Mouse (Mus musculus): ENCODE measurements at regions not wholly inside any gene's neighbourhood (a gene's known extent, or its start where the extent isn't known, plus 50 kb on each side); places are given as distances from the start of the nearest gene placed in this dataset.

DNA sequence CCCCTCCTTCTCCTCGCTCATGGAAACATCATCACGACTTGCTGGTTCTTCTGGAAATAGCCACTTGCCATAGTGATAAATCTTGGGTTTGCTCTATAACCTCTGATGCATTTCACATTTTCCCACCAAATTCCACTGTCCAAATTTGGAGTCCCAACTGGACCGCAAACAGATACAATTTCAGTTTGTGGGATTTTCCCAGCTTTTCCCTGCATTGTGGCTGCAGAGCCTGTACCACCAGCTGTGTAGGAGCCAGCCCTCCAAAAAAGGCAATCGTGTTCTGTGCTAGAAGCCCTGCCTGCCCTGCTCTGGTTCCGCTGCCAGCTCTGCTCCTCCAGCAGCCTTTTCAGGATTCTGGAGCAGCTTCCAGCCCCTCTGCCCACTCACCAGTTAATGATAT lies 291.4 kb downstream of the Gsdmc2 start:
- DNase-seq (ENCODE audit: low read depth, low spot score) = no peak

DNA sequence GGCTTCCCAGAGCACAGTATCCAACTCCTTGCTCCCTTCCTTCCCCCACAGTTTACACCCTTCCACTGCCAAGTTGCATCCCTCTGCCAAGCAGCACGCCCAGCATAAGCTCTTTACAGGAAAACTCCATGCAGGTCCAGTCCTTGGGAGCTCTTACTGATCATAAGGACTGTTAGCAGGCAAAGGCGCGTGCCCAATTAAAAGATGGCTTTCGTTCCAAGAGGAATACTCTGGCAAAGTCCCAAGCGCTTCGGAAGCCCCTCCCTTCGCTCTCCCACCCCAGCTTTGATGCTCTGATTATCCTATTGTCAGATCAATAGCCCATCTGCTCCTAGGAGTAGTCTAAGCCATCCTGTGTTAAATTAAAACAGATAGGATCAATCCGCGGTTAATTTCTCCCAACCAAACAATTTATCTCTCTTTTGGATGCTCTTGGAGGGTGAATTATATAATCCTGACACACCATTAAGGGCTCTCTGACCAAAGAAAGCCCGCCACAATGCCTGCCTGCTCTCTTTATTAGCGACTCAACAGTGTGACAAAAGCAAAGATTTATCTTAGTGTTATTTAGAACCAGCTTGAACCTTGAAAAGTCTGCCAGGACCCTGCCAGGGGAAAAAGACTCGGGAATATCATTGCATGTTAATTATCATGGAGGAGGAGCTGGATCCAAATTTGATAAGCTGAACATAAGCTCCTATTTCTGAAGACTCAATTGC lies 312.5 kb downstream of the Gsdmc2 start:
- DNase-seq (ENCODE audit: low read depth, low spot score) = peak; percentile 3

DNA sequence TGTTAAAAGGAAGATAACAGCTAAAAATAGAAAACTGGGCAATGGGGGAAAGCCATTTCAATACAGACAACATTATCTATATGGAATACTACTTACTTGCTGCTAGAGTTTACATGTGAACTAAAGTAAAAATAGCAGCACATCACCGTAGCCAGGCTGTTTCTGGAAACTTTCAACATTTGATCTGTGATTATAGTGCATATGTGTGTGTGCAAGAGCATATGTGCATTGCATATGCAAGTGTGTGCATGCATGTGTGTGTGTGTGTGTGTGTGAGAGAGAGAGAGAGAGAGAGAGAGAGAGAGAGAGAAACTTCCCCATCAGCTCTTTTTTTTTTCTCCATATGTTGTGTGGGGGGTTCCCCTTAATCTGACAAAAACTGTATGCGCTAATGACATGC lies 317.7 kb downstream of the Gsdmc2 start:
- DNase-seq (ENCODE audit: low read depth, low spot score) = no peak

DNA sequence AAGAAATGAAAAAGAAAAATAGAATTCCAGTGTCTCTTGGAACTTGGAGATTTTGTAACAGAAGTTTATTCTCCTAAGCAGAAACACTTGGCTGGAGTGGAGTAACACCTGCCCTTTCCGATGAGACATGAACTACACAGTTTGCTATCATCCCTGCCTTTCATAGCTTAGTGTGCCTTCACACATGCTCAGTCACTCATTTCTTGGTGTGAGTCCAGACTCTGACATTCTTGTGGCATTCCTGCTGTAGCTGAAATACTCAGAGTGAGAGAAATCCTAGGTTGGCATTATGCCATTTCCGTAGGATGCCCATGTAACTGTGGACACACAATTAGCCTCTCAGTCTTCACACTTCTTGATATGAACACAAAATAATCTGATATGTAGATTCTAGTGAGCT lies 318.2 kb downstream of the Gsdmc2 start:
- DNase-seq (ENCODE audit: low read depth, low spot score) = no peak

DNA sequence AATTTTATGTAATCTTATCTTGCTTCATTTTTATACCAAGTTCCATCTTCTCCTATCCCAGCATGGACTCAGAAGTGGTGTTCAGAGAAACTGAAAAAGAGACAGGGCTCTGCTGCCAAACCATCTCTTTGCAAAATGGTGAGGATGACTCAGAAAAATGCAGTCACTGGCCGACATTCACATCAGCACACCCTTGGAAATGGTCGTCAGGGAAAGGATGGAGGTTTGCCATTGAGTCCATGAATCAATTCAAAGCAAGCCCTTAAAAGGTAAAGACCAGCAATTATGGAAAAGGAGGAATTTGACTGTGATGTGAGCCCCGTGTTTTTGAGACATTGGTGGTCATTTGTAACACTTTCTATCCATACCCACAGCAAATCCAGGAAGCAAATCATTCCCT lies 327.7 kb downstream of the Gsdmc2 start:
- no peak for DNase-seq (ENCODE audit: low read depth, low spot score)

DNA sequence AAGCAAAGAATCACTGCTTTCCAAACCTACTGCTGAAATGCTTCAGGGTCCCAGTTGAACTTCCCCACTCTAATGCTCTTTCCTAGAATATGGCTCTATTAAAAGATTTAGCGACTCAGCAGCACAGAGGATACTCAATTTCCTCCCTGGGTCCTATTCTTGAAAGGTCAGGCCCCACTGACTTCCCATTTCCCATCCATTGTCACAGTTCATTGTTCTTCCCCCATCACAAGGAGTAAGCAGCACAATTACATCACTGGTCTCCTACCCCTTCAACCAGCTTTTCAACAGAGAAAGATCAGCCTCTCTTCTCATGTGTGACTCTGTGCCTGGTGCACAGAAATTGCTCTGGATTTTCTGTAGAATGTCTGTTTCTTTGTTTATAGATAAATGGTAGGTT lies 344.5 kb downstream of the Gsdmc2 start:
- no peak for DNase-seq (ENCODE audit: low read depth, low spot score)

DNA sequence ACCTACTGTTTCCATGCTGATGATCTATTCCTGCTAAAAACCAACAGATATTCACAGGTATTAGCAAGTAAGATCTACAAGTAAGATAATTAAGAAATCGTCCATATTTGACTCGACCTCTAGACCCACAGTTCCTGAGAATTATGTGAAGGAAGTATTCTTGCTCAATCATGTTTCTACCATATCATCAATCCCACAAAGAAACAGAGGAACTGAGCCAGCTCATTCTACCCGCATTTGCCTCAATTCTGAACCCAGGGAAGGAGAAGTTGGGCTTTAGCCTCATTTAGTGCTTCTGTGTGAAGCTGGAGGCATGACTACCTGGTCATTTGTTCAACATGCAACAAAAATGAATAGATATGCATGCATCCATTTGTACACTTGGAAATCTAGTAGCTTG lies 346.5 kb downstream of the Gsdmc2 start:
- no peak for DNase-seq (ENCODE audit: low read depth, low spot score)

DNA sequence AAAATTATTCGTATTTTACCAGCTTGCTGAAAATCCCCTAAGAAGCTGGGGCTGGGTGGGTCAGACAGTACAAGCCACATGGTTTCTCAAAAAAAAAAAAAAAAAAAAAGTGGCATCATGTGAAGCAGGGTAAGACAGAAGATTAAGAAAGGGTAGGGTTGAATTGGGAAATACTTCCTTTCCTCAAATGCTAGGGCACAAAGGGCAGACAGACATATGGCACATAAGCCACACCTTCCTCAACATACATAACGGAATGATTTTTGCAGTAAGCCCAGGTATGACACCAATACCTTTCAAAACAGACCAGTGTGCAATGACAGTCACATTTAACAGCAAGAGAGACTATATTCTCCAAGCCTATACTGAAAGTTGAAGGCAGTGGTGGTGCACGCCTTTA lies 347.8 kb downstream of the Gsdmc2 start:
- no peak for DNase-seq (ENCODE audit: low read depth, low spot score)

DNA sequence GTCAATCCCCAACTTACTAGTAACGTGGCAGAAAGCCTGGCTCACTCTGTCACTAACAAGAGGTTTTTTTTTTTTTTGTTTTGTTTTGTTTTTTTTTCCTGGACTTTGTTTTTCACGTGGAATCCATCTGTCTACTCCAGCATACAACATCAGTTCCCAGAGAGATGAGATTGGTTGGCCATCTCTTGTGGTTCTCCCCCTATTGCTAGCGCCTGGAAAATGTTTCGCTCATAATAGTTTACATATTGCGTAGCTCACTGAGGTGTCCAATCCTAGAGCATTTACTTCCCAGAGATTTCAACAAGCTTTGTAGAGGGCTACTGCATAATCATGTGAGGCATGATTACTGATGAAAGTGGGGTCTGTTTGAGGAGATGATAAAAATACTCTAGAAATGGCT lies 360.1 kb downstream of the Gsdmc2 start:
- DNase-seq (ENCODE audit: low read depth, low spot score) = no peak

DNA sequence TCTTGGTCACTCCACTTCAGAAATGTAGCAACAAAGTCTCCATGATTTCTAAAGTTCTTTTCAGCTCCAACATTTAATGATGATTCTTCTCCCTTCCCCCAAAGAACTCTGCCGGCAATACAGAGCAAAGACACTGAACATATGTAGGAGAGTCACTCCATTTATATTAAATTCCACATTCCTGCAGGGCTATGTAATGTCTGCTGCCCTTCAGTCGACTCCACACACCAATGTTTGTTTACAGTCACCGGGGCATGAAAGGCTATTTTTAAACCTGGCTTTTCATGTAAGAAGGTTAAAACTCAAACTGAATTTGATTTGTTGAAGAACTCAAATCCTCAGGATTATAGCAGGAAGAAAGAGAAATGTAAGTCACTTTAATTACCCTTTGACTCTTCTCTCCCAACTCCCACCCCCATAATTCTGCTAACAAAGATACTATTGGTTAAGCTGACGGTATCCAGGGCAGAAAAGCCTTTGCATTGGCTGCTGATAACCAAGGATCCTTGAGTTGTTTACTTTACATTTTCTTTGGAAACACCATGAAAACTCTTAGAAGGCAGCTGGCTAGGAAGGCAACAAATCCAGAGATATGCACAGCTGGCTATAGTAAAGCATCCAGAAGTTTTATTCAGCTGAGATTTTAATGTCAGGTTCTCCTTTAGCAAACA lies 360.6 kb downstream of the Gsdmc2 start:
- no peak for DNase-seq (ENCODE audit: low read depth, low spot score)

DNA sequence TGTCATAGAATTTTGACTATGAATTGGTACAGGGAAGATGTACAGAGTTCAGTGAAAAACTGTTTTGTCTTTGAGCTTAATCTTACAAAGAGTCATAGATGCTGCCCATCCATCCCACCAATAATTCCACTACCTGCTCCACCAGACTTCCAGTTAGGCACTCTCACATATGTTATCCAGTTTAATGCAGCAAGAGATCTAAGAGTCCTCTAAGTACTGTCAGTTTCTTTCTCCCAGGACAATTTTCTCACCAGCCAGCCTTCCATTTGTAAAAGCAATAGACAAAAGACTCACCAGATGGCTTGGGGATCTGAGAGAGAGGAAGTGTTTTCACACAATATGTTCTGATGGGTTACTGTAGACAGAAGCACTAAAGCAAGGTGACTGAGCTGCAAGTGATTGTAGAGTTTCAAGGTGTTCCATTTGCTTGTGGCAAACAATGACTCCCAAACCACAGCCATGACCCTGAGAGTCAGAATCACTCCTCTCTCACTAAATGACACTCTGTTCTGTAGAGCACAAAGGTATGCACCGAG lies 365.6 kb downstream of the Gsdmc2 start:
- DNase-seq (ENCODE audit: low read depth, low spot score) = peak; percentile 3

DNA sequence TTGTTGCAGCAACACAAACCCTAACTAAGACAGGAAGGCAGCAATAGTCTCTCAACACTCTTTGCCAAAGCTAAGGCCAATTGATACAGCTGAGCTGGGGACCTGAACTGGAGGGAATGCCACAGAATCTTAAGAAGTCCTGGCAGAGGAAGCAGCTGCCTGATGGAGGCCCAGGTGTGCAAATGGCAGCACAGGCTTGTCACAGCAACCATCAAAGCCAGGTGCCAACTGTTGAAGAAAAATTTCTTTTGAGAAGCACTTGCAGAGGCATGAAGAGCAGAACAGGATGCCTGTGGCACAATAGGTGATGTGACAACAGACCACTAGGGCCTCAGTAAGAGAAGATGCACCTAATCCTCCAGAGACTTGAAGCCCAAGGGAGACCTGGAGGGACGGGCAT lies 378.1 kb downstream of the Gsdmc2 start:
- no peak for DNase-seq (ENCODE audit: low read depth, low spot score)

DNA sequence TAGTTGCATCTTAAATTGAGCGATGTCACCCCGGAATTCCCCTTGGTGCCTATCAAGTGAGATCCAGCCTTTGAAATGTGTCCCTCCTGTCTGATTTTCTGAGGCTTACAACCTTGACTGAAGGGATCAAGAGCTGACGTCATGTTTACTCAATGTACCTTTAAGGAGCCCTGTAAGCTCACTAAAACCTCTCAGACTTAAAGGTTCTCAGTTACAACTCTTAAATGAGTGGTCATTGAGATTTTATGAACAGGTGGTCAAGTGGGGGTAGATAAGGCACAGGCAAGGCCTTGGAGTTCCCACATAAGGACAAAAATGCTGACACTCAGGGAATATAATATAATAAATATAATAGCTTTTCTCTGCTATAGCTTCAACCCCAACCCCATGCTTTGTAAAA lies 392.4 kb downstream of the Gsdmc2 start:
- no peak for DNase-seq (ENCODE audit: low read depth, low spot score)

DNA sequence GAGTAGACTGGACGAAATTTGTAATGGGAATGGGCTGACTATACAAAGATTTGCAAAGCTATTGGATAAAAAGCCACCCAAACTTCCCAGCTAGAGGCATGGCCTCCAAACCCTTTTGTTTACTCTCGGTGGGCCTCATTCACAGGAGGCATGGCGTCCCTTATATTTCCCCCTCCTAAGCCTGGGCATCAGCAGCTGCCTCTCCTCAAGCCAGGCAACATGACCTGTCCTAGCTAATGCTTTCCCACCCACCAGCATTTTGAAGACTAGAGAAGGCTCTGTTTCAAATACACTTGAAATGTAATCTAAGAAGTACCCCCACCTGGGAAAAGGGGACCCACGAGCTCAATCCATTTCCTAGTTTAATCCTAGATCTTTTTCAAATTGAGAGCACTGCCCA lies 398.7 kb downstream of the Gsdmc2 start:
- DNase-seq (ENCODE audit: low read depth, low spot score) = no peak

DNA sequence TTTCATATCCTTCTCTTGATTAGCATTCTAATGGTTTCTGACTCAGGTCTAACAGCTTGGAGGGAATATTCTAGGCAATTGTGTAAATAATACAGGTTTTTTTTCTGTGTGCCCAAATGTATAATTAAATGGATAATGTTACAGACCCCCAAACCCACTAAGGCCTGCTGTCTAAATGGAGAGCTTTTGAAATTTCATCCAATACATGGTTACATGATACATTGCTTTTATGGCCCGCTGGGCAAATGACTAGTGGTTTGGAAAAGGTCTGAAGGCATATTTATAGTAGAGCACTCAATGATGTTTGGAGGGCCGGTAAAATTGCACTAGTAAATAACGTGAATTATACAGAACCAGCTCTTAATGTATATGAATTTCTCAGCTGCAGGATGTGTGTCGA lies 400.0 kb downstream of the Gsdmc2 start:
- DNase-seq (ENCODE audit: low read depth, low spot score) = no peak

DNA sequence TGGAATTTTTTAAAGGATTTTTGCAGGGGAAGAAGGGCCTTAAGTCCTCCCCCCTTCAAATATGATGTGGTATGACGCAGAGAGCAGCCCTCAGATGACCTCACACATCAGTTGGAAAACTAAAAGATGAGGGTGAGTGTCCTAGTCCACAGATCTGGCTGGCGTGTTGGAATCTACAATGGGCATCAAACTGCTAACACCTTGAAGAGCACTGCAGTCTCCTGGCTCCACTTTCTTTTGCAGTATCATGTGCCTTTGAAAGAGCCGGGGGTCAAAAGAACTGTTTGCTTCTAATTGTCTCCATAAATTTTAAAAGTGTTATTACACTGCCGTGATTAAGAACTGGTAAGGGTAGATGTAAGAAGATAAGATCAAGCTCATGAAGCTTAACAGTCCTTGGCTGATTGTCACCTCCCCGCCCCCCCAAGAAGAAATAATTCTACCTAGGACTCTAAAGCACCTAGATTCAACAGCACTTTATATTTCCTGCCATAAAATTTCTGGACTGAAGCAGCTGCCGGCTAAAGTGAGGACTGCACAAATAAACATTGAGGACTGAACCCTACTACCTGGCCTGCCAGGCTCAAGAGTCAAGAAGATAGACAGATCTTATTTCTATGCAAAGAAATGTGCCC lies 402.7 kb downstream of the Gsdmc2 start:
- DNase-seq (ENCODE audit: low read depth, low spot score) = no peak

DNA sequence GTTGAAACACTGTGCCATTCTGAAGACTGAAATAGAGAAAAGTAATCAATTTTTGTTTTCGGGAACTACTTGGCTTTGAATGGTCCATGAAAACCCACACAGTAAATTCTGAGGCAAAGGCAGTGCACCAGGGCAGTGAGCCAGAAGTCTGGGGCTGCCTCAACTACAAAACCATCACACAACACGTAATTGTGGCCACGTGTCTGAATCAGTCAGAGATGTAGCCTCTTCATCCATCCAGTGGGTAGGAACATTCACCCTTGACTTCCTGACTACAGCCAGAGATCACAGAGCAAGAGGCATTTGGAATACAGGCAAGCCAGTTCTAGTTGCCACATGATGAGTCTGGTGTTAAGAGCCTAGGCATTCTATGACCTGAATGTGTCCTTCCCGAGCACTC lies 432.3 kb downstream of the Gsdmc2 start:
- no peak for DNase-seq (ENCODE audit: low read depth, low spot score)

DNA sequence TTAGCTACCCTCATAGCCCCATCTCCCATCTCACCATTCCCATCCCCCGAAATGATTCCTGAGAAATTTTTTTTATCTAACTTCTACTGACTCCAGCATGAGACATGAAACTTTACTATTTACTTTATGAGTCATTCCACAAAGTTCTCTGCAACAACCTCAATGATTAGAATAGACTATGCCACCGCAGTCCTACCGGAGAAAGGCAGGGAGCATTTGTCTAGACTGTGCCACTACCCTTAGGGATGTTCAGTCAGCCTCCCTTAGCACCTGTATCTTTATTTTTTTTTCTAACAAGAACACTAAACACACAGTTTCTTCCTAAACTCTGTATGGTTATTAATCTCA lies 433.2 kb downstream of the Gsdmc2 start:
- no peak for DNase-seq (ENCODE audit: low read depth, low spot score)

DNA sequence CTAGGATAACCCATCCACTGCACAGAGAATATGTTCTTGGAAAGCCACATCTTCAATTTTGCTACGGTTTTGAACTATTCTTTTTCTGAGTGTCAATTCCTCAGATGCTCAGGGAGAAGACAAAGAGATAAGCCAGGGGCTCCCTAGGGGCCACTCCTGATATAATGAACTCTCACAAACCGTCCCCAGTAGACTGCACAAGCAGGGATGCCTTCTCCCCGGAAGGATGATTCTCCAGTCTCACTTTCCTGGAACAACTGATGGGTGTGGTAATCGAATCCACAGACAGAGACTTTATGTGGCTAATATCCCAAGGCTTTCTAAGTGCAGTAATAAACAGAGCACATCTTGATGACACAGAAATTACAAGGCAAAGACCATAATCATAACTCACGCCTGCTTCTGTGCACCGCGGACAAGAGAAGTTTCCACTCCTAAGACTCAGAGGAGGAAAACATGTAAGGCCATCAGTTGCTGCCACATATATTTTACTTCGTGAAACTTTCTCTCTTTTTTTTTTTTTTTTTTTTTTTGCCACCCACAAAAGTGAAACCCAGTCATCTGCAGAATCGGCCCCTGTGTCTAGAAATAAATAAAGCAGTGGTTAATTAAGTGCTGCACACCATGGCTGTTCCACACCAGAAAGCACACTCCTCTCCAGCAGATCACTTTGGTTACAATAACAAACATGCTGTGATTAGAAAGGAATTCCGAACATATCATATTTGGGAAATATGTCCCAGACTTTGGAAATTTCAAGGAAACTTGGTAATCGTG lies 433.8 kb downstream of the Gsdmc2 start:
- DNase-seq (ENCODE audit: low read depth, low spot score) = no peak

DNA sequence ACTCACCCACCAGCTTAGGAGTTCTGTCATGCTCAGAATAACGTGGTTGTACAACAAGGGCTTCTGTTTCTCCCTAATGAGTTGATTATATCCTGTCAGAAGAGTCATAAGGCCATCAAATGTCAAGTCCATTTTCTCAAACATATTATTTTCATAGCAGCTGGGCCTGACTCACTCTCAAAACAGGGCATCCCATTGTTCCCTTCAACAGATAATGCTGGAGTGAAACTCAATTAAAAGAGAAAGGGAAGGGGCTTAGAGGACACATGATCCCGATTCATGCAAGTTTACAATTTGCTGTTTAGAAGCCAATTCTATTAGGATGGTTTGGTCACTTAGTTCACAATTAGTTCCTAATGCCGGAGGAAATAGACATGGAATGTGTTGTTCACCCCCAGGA lies 444.5 kb downstream of the Gsdmc2 start:
- DNase-seq (ENCODE audit: low read depth, low spot score) = no peak

DNA sequence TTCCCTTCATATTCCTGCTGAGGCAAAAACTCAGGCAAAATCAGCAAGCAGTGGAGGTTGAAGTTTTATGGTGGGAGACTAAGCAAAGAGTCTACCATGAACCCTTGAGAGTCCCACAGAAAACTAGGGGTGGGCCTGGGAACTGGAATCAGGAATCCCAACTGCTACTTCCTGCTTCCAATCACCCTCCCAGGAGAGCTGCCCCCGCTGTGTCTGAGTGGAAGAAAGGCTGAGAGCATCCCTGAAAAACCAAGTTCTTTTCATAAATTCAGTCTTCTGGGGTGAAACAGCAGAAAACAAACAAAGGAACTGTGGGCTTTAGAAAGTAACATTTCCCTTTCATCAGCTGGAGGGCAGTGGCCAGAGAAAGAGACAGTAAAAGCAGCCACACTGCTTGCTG lies 445.0 kb downstream of the Gsdmc2 start:
- DNase-seq (ENCODE audit: low read depth, low spot score) = no peak

DNA sequence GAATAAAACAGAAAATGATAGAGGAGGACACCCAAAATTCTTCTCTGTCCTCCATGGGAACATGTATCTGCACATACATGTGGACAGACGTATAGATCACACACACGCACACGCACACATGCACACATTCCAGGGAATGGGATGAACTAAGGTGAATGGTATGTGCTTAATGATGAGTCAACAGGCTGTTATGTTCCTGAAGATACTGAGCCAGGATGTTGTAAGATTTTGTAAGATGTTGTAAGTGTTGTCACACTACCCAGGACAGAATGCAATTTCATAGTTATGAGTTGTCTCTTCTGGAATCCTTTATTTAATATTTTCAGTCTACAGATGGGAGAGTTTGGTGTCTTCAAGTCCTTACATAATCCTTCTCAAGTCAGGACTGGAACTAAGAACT lies 447.5 kb downstream of the Gsdmc2 start:
- DNase-seq (ENCODE audit: low read depth, low spot score) = no peak

Data from ZHBTc4 (cell line).